Mouse (Mus musculus) monocyte, adult 5-6 weeks (primary cell): Measurements from ENCODE around the gene Il11ra2. TPM values are rescaled to one million over a fixed set of nuclear protein-coding genes. Genes with fewer than 3 reads are reported as not detected.
"Not testable (repeated sequence)": the region's sequence is repeated elsewhere in the genome, so short reads cannot be mapped to it uniquely, and the experiment has no call there.

Experiments
- ATAC-seq: fragments of 153-309, 156-312 bp; replicated peaks from 2 replicates; pipeline ENCODE4 v1.8.0; 2017; ENCODE audit warnings: mild to moderate bottlenecking; ENCODE audit not compliant: low TSS enrichment, insufficient number of reproducible peaks, severe bottlenecking, poor library complexity, low FRiP score
- total RNA-seq: library from RNA; stranded (forward); fragments of 200-1000, 200-491, 200-594 nt; gene quantifications from 3 replicates; pipeline ENCODE4 v1.2.3, GENCODE M21; 2017

Il11ra2 gene
- not detected in 3 replicates for total RNA-seq

DNA sequence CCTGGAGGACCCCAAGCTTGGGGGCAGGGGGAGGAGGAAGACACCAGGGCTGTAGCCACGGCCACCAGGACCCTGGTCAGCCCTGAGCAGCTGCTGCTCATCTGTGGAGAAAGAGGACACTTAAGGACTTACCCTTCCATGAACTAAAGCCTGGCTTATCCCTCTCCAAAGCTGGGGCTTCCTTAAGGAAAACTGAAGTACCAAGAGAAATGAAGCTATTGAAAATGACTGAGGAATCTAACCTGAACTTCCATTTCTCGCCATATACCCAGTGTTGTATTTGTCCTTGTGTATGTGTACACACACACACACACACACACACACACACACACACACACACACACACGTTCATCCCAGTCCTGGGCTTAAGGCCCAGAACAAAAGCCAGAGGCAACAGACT is at the start of gene Il11ra2:
Gene Il11ra2, minus strand, starts transcription at position 101 of the 400 bp plus-strand sequence.
- ATAC-seq, result not testable (repeated sequence)

DNA sequence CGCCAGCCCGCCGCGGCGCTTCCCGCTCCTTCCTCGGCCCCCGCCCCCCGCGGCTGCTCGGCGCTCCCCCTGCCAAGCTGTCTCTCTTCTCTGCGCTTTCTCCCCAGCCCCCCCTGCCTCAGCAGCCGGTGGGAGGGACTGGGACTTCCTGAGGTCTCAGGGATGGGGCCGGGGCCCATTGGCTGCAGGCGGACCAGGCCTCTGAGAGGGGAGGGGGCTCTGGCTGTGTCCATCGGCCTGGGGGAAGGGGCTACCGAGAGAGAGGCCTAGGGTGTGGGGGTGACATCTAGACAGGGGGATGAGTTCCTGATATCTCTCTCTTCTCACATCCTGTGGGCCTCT is 20.5 kb upstream of the Il11ra2 start:
- not testable (repeated sequence) for ATAC-seq

DNA sequence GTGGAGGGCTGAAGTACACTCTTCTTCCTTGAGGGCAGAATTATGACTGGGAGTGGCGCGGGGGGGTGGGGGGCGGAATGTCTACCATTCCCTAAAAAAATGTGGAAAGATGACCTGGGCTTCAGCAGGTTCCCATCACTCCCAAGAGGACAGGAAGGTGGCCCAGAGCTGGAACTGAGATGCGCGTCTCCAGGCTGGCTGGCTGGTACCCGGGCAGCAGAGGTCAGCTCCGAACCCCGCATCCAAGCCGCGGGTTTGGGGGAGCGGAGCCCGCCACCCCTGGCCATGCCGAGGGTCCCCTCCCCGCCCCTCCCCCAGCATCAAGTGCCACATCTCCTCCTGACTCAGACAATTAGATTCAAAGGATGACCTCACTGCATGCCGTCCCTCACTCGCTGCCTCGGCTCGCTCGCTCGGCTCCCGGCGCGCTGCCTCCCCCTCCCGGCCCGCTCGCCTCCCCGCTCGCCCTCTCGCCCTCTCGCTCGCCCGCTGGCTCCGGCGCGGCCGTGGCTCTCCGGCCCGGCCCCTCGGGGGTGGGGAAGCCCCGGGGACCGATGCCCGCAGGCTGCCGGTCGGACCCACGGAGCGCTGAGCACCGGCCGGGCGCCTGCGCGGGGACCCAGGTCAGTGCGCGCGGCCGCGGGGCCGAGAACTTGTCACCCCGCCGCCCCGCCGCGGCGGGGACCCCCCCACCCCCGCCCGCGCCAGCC is 19.9 kb upstream of the Il11ra2 start:
- not testable (repeated sequence) for ATAC-seq

DNA sequence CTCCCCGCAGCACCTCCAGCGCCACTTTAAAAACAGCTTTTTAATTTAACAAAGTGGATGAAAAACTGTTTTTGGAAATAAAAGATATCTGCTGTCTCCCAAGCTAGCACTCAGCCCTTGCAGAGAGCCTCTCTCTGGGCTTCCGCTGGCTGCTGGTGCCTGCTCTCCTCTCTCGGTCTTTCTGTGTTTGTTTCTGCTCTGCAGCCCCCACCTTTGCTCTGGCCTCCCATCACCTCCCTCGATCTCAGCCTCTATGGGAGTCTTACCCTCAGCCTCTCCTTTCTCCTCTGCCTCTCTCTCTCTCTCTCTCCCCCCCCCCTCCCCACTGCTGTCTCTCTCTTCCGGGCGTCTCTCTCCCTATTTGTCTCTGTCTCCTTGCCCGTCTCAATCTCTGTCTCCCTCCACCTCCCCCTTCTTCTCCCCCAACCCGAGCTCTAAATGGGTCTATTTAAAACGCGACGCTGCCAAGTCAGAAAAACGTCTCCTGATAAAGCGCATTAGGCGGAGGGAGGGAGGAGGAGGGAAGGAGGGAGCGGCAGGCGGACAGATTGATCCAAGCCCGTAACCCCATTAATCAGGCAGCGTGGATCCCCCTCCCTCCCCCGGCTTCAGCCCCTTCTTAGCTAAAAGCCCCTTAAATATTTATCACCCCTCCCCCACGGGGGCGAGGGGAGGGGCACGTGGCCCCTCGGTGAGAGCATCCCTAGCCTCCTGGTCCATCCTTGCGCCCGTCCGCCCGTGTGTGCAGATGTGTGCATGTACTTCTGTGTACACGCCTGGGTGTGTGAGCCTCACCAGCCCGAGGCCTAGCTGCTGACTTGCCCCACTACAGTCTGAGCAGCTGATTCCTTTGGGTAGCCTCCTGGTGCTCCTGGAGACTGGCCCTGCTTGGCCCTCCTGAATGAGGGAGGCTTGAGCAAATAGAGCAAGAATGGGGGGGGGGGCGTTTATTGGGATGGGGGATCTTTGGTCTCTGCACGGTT is 19.0 kb upstream of the Il11ra2 start:
- ATAC-seq, result not testable (repeated sequence)

DNA sequence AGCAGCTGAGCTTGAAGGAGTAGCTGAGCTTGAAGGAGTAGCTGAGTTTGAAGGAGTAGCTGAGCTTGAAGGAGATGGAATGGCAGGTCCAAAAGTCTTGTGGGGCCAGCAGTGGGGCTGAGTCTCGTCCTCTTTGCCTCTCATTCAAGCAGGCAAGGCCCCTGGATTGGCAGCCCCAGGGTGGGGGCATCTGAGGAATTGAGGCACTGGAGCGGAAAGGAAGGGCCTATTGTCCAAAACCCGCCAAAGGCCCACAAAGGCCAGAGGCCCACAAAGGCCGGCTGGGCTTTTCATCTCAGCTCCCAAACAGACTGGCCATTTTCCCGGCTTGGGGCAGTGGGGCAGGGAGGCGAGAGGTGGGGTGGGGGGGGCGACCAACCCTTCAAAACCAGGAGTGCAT is 17.7 kb upstream of the Il11ra2 start:
- ATAC-seq, result not testable (repeated sequence)

DNA sequence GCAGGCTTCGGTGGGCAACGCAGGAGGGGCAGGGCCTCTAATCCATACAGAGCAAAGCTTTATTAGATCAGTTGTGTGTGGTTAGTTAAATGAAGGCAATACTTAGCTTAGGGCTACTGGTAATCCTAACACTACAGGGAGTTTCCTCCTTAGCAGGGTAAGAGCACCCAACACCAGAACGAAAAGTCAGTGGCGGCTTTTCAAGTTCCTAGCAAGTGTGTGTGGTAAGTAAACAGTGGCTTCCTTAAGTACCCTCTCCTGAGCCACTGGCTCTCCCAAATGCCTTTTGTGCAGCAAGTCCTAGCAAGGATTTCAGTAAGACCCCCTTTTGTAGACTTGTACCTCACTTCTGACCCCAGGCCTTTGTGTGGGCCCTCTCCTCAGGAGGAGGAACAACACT is 13.7 kb upstream of the Il11ra2 start:
- ATAC-seq, result not testable (repeated sequence)

DNA sequence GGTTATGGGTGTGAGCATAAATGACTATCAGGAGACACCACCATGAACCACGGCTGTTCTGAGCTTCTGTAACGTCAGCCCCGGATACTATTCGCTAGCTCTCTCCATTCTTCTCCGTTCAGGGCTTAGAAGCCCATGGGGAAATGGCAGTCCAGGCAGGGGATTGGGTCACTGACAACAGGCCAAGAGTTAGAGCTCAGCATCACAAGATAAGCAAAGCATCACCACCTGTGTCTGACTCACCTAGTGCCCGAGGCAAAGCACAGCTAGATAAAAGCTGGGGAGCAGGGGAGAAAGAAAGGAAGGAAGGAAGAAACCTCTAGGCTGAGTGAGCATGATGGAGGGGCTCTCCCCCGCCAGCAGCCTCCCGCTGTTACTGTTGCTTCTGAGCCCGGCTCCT is 6.7 kb downstream of the Il11ra2 start, which contains the start of gene Ccl27b:
Gene Ccl27b, plus strand, starts transcription at position 301 of the 400 bp plus-strand sequence.
- not testable (repeated sequence) for ATAC-seq

DNA sequence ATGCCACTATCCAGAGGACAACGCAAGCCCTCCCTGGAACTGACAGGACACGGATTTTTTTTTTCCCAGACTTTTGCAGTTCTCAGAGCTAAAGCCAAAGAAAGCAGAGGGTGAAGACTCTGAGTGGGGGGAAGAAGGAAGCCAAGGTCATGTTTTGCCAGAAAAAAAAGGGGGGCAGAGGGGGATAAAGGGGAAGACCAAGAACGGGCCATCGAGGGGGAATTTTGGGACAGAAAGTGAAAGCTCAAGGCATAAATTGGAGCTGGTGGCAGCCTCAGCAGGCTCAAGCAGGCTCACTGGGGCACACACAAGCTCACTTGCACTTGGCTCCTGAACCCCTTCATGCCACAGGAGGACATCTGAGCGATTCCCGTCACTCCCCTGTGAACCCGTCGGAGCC is 32.3 kb downstream of the Il11ra2 start, which contains the start of gene Gm2564:
Gene Gm2564, plus strand, starts transcription at position 301 of the 400 bp plus-strand sequence.
- not testable (repeated sequence) for ATAC-seq

DNA sequence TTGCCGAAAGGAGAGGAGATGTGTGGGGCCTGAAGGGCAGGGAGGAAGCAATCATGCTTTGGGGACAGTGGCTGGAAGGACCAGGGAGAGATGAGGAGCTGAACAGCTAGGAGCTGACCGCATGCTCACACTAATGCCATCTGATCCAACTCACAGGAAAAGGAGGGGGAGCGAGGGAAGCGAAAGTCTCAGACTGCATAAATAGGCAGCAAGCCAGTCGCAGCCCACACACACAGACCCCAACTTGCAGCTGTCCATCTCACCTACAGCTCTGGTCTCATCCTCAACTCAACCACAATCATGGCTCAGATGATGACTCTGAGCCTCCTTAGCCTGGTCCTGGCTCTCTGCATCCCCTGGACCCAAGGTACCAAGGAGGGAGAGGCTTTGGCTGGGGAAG is 49.8 kb downstream of the Il11ra2 start, which contains the start of gene Gm10591:
Gene Gm10591, plus strand, starts transcription at position 301 of the 400 bp plus-strand sequence.
- not testable (repeated sequence) for ATAC-seq

Other genes starting within 250 kb of the Il11ra2 start
- gene Gm21586, start 222.5 kb downstream of the Il11ra2 start, total RNA-seq, result not detected in 3 replicates
- gene Gm2163, start 195.1 kb downstream of the Il11ra2 start, total RNA-seq, result not detected in 3 replicates
- not detected in 3 replicates for gene Fam205a2, start 133.7 kb downstream of the Il11ra2 start, total RNA-seq
- not detected in 3 replicates for gene Gm10591, start 49.7 kb downstream of the Il11ra2 start, total RNA-seq
- gene Gm2564, start 32.2 kb downstream of the Il11ra2 start, total RNA-seq, result not detected in 3 replicates
- gene Ccl27b, start 6.6 kb downstream of the Il11ra2 start, total RNA-seq, result not detected in 3 replicates
- gene 4930578G10Rik, start 73.7 kb upstream of the Il11ra2 start, total RNA-seq, result not detected in 3 replicates
- gene Ccl19, start 94.7 kb upstream of the Il11ra2 start, total RNA-seq, result not detected in 3 replicates
- not detected in 3 replicates for gene Ccl21a, start 112.1 kb upstream of the Il11ra2 start, total RNA-seq
- not detected in 3 replicates for gene Fam205a1, start 192.0 kb upstream of the Il11ra2 start, total RNA-seq
- gene Gm12394, start 194.9 kb upstream of the Il11ra2 start, total RNA-seq, result not detected in 3 replicates
- not detected in 3 replicates for gene Fam205c, start 212.3 kb upstream of the Il11ra2 start, total RNA-seq